Mouse (Mus musculus) liver, embryonic 14 days (tissue): Measurements from ENCODE around the gene Lrit2. TPM values are rescaled to one million over a fixed set of nuclear protein-coding genes. Genes with fewer than 3 reads are reported as not detected.

Source experiments
- polyA plus RNA-seq: library from polyadenylated mRNA; depleted of rRNA; stranded (reverse); fragments of >200 nt; gene quantifications from 2 replicates; pipeline ENCODE4 v1.2.3, GENCODE M21; 2012; rRNA removed

Lrit2 gene
- not detected in 2 replicates for polyA plus RNA-seq

DNA sequence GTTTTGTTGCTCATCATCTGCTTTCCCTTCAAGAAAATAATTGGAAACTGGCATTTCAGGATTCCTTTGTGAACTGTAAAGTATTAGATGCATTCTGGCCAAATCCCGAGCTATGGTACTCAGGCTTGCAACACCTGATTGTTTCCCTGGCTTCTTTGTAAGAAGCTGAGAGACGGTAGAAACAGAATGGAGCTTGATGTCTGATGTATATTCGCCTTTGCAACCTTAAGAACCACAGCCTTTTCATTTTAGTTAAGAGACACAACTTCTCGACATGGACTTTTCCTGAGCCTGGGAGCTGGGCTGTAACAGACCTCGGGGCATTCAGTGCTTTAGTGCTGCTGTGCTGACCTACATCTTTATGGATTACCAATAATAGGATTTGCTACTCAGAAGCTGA lies at the start of gene Lrit2:
Lrit2 (plus strand) TSS at position 301 of the 400 bp plus-strand sequence.

DNA sequence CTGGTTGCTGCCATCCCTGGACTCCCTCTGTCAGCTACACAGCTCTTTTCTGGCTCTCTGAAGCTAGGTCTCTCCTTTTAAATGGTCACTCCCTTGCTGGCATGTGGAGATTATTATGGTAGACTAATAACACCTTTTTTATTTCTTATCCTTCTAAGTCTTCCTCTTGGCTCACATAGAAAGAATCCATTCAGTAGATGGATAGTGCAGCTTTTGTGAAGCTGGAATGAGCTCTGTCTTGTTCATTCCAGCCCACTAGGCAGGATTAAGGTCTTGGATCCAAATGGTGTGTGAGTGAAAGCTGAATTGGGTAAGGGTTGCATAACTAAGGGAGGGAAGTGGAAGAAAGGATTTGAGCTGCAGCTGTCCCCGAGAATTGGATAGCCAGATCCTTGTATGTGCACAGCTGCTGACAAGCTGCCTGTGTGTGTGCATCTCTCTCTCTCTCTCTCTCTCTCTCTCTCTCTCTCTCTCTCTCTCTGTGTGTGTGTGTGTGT lies 18.8 kb upstream of the Lrit2 start, which contains the start of gene Rgr:
Rgr (minus strand) TSS at position 51 of the 497 bp plus-strand sequence.

DNA sequence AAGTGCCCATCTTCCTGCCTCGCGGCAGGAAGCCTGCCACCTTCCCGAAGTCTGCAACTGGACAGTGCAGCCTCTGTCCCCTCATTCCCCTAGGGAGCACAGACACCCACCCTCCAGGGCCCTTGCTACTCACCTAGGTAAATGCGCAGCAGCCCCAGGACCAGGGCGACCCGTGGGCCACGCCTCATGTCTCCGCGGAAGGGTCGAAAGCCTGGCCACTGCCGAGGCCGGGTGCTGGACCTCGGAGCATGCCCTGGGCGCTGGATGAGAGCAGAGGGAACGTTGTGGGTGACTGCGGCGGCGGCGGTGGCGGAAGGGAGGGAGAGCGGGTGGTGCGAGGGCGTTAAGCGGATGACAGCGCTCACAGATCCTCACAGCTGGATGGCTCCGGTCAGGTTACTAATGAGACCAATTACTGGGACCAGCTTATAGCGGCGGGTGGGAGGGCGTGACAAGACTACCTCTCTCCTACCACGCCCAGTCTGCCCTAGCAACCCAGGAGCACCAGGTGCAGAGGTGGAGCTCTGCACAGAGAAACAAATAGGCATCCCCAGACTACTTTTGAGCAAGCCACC lies 30.3 kb downstream of the Lrit2 start, which contains the start of gene Cdhr1:
Cdhr1 (minus strand) TSS at position 392 of the 575 bp plus-strand sequence.

DNA sequence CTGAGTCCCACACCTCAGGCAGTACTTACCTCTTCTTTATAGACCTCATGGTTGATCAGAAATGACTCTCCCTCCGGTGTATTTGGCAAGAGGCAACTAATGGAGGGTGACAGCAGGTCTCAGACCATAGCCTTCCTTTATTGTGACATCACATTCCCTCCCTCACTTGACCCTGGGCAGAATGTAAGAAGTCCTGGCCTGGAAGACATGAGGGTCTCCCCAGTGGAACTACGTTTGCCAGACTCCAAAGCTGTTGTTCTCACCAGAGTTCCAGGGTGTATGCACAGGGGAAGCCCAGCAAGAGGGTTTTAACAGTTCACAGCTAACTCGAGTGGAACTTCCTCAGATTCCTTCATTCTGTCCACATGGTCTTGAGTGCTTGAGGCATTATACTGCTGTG lies 46.2 kb downstream of the Lrit2 start, which contains the start of gene 2610528A11Rik:
2610528A11Rik (minus strand) TSS at position 101 of the 400 bp plus-strand sequence.

Other genes starting within 250 kb of the Lrit2 start
- 1.7 and 1.8 TPM in 2 replicates for gene Ccser2, start 99.2 kb upstream of the Lrit2 start, polyA plus RNA-seq
- 0.06 TPM in 1 of 2 replicates, not detected in the other for gene Rgr, start 19.0 kb upstream of the Lrit2 start, polyA plus RNA-seq
- not detected in 2 replicates for gene Lrit1, start 13.1 kb upstream of the Lrit2 start, polyA plus RNA-seq
- not detected in 2 replicates for gene Cdhr1, start 30.4 kb downstream of the Lrit2 start, polyA plus RNA-seq
- 0.23 and 0.28 TPM in 2 replicates for gene 2610528A11Rik, start 46.1 kb downstream of the Lrit2 start, polyA plus RNA-seq
- gene Ghitm, start 67.3 kb downstream of the Lrit2 start, polyA plus RNA-seq: 86.7 and 98.8 TPM in 2 replicates